Mouse (Mus musculus) left cerebral cortex, postnatal 10 days (tissue): Measurements from ENCODE around the gene 9130213A22Rik. TPM values are rescaled to one million over a fixed set of nuclear protein-coding genes. Genes with fewer than 3 reads are reported as not detected.
A peak's percentile ranks its signal among the peaks of the same experiment; 100 is the strongest.

ENCODE experiments used
- DNase-seq, 2 experiments: peaks; one replicate each; pipeline ENCODE4 v3.0.0; 2021 to 2022; ENCODE audit warnings: low spot score in 2 of 2, mixed read lengths in 1 of 2; ENCODE audit errors: extremely low spot score in 1 of 2
- intact Hi-C: fragments of 180-260 bp; cut with DNase I; formaldehyde crosslinking; loops from one replicate; pipeline ENCODE4 v1.15.1; 2025
- total RNA-seq, 2 experiments: library from RNA; stranded (reverse); gene quantifications; 2 replicates each; pipeline ENCODE4 v1.2.3; 2021

9130213A22Rik gene
- total RNA-seq, 2 experiments from 2014 or later: 0.51 to 0.64 TPM

DNA sequence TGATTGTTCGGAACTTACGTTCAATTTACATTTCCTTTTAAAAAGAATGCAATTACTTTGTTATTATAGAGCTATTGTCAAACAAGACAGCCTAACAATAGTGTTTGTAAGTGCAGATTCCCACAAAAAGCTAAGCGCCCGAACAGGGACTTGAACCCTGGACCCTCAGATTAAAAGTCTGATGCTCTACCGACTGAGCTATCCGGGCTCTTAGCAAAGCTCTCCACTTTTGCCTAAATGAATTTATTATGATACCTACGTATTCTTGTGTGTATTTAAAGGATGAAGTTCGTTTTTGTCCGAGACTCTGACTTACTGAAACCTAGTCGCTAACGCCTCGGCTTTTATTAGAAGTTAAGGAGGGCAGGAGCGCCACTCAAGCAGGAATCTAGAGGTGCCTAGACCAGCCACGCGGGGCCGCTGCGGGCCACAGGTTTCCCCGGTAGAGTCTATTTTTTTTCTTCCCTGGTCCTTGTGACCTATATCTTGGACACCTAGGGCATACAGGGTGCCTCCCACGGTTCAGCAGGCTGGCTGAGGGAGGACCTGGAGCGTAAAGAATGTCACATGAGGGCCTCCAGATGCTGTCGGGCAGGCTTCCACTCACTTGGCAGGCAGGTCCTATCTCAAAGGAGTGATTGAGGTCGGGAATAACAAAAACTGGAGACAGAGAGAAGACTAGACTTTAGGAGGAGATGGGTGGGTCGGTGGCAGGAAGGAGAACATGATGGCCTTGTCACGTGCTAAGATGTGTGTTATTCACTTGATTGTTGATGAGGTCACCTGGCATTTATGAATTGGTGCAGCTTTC is 2.9 kb upstream of the 9130213A22Rik start:
- intact Hi-C loops: no loop called here

DNA sequence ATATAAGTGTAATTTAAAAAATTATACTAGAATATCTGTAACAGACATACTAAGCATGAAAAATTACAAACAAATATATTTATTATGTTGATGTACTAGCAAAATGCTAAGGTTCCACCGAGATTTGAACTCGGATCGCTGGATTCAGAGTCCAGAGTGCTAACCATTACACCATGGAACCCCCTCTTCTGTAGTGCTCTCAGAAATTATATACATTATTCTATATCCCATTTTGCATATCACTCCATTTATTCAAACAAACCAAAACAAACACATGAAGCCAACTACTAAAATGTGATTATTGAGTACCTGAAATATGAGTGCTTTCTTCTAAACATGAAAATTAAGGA is 2.1 kb upstream of the 9130213A22Rik start:
- intact Hi-C loops: loop anchor here (1.0 kb wide), 1 partner anchor 61 kb away; no protein-coding TSS in a partner anchor
- DNase-seq: peak; percentile 64 to 80

More for the DNA sequence above, 2.9 kb upstream of the 9130213A22Rik start:
- DNase-seq: peak; percentile 79 to 82

DNA sequence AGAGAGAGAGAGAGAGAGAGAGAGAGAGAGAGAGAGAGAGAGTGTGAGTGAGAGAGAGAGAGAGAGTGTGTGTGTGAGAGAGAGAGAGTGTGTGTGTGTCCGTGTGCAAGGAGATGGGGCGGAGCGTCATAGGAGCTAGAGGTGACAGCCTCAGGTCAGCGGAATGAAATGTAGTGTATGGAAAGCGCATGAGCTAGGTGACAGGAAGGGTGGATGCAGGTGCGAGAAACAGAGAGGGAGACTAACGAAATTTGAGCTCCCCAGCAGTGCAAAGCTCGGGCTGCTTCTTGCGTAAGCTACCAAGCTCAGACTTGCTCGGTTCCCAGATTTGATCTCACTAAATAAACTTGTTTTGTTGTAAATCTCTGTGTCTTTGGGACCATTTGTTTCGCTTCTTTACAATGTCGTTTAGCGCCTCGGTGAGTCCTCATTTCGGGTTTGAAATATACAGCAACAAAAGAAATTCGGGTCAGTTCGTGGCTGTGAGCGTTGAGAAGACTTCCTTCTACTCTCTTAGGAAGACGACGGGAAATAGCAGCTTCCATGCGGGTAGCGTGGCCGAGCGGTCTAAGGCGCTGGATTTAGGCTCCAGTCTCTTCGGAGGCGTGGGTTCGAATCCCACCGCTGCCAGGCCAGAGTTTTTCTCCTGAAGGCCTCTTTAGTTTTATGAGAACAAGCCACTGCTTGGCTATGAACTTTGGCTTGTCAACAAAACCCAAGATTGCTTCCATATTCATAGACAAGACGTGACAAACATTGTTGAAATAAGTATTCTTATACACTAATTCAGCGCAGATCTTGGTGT is 1.5 kb upstream of the 9130213A22Rik start:
- intact Hi-C loops: loop anchor here (1.0 kb wide), 1 partner anchor 61 kb away; no protein-coding TSS in a partner anchor
- DNase-seq: peak; percentile 90 to 92

DNA sequence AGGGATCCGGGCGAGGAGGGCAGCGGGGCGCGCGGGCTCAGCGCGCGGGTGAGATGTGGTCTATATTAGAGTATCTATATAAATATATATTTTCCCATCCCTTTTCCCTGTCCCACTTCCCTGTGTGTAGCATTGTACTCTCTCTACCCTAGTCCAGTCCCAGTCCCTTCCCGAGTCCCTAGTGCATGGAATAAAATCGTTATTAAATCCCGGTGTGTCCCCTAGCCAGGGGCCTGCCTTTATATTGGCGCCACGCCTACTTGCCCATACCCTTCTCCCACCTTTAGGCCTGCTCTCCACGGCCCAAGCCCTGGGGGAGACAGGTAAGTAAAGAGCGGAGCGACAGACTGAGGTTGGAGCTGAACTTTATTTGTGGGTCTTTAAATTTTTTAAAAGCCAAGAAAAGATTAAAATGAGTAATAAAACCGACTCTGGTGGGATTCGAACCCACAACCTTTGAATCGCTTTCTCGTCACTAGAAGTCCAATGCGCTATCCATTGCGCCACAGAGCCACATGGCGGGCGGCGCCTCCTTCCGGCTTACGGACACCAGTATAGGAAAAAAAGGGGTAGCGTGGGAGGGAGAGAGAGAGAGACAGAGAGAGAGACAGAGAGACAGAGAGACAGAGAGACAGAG is 785 bp upstream of the 9130213A22Rik start:
- peak; percentile 91 to 94 for DNase-seq
- intact Hi-C loops: no loop called here

DNA sequence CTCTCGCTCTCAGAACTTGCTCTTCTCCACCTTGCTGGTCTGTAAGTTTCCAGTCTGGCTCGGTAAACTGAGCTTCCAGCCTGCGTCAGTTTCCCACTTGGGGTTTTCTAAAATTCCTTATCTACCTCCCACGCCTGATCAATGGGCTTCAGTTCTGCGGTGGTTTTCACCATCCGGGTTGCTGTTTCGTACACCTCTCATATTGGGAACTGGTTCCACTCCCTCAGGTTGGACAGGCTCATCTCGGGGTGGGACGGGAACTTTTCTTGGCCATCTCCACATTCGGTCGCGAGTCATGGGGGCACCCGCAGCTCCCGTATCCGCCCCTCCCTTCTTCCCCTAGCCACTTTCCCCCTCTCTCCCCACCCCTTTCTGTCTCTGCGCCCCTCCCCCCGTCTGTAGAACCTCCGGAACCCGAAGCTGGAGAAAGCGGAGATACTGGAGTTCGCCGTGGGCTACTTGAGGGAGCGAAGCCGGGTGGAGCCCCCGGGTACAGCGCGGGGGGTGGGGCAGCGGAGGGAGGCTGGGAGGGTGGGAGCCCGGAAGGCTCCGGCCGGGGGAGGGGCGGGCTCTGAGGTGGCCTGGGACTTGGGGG is 551 bp downstream of the 9130213A22Rik start:
- peak in 1 of 2 experiments; percentile 81 for DNase-seq
- intact Hi-C loops: no loop called here

DNA sequence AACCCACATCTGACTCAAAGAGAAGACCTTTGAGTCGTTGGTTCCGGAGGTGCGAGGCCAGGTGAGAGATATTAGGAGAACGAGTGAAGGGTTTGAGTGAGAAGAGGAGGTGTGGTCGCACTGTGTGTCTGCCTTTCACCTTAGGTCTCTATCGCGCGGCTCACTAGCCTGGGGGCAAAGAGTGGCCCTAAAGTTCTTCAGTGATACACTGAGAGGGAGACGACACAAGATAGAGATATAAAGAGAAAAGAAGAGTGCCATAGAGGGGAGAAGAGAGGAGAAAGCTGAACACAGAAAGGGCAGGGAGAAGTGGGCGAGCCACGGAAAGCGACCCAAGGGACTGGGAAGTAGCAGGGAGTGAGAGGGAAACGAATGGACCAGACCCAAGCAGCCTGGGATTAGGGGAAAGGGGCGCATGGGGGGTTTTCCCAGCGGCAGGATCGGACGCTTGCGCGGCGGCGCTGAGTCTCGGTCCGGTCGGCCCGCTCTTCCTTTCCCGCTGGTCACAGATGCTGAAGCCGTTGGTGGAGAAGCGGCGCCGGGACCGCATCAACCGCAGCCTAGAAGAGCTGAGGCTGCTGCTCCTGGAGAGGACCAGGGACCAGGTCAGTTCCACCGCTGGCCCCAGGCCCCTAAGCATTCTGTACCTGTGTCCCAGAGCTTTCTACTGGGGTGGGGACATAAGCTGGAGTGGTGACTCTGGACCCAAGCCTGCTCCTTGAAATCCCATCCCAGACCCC is 1.2 kb downstream of the 9130213A22Rik start:
- intact Hi-C loops: no loop called here
- DNase-seq: peak in 1 of 2 experiments; percentile 49

DNA sequence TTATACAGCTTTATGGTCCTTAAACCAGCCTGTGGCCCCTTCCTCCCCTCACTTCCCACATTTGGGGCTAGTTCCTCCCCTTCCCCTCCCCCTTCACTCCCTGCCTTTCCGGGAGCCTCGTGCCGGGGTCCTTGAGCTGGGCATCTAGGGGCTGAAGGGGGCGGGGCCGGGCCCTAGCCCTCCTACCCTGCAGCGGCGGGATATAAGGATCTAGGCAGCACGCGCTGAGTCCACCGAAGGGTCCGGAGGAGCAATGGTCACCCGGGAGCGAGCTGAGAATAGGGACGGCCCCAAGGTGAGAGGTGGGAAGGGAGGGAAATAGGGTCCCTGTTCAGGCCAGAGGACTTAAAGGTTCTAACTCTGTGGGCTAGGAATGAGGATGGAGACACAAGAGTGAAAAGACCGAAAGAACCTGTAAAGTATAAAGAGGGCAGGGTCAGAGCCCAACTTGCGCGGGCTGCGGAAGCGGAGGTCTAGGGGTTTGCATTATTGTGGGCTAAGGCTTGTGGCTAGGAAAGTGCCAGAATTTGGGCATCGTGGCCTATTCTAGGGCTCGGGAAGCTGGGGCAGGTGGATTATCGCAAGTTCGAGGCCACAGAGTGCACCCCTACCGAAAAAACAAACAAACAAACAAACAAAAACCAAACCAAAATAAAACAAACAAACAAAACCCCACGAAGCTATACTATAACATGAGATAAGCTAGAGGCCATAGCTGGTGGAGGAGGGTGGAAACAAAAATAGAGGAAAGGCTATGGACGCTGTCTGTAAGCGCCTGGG is 2.0 kb downstream of the 9130213A22Rik start, which contains the start of gene Hes7:
Gene Hes7 (plus strand): TSS at position 184 of the 780 bp plus-strand sequence.
- peak in 1 of 2 experiments; percentile 55 for DNase-seq
- intact Hi-C loops: no loop called here

DNA sequence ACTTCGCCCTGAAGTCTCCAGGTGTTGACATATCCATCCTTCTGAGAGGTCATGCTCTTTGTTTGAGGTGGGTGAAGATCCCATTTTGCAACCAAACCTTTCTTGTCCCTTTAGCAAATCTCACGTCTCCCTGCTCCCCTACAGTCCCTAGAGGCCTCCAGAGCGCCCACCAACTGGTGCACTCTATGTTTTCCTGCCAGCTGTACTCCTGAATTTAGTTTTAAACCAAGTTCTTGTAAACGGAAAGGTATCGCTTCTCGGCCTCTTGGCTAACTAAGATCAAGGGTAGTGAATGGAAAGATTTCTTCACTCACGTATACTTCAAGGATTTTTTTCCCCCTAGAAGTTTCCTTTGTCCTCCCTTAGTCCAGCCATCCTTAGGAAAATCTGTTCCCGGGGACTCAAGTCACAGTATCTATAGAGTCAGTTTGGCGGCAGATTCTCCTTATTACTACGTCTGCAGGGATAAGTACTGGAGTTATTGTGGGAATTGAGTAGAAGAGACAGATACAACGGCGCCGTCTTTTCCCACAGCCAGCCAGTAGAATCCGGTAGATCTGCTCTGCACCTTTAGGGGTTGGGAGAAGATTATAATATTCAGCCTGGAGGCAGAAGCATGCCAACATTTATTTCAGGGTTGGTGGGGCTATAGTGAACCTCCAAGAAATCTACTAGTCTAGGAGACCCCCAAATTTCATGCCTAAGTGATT is 2.8 kb downstream of the 9130213A22Rik start:
- no peak for DNase-seq
- intact Hi-C loops: no loop called here

DNA sequence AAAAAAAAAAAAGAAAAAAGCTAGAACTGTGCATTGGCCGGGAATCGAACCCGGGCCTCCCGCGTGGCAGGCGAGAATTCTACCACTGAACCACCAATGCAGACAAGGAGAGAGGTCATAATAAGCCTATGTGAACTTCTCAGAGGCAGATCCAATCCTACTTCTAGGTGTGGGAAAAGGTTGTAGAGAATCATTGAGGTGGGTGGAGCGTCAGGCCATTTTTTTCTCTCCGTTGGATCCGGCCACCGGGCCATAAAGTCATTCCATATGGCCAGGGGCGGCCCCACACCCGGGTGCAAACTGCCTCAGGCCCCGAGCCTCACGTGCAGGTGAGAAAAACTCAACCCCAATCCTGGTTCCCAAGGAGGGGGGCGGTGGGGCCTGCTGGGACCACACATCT is 3.6 kb downstream of the 9130213A22Rik start:
- peak; percentile 69 to 82 for DNase-seq
- intact Hi-C loops: no loop called here

DNA sequence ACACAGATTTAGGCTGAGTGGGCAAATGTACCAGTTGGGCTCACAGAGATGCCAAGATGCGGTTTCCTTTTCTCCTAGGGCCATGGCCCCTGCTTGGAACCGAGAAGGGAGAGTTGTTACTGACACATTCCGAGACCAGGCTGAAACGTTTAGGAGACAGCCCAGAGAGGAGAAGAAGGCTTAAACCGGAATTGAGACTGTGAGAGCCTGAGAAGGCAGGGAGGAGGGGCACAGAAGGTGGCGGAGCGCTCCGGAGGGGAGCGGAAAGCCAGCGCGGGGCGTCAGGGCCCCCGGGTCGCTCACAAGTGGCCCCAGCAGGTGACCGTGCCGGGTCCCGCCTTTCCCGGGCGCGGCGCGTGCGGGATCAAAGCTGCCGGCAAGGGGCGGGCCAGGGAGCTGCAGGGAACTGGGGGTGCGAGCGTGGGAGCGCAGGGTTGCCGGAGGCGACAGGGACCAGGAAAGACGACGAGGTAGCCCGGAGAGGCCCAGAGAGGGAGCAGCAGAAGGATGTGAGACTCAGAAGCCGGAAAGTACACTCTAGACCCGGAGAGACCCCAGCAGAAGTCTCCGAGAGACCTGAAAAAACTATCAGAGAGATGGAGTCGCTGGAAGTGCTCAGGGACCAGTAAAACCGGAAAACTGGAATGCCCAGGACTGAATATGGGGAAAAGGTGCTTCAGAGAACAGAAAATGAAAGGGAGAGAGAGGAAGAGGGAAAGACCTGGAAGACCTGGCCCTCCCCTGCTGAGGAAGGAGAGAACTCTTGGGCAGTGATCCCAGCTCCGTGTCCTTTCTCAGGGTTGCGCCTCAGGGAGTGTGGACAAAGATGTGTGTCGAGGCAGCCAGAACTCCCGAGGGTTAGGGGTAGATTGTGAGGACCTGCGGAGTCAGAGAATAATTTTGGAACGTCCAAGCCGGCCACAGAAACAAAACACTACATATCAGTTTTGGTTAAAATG is 4.4 kb downstream of the 9130213A22Rik start:
- intact Hi-C loops: no loop called here
- peak in 1 of 2 experiments; percentile 82 for DNase-seq

DNA sequence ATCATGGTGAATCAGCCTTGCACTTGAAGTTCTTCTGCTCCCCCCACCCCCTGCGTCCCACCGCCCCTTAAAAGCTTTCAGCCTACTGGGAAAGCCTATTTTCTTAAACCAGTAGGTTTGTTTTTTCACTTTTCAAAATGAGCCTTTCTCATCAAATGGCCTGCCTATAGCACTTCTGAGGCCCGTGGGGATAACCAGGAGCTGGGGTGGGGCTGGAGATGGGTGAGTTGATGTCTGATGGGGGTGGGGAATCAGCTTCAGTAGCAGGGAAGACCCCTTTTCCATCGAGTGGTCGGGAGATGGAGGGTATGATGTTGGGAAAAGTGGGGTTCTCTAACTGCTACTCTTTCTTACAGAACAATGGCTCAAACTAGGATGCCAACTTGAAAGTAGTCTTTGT is 5.5 kb downstream of the 9130213A22Rik start:
- intact Hi-C loops: no loop called here
- peak in 1 of 2 experiments; percentile 13 for DNase-seq

DNA sequence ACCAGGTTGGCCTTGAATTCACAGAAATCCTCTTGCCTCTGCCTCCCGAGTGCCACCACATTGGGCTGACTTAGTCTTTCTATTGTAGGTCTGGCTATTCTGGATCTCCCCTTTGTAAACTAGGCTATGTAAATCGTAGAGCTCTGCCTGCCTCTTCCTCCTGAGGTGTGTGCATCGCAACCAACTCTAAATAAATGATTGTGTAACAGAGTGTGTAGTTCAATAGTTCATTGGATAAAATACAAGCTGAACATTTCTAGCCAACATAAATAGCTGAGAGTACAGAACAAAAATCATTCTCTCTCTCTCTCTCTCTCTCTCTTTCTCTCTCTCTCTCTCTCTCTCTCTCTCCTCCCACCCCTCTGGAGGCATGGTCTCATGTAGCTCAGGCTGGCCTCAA is 7.8 kb downstream of the 9130213A22Rik start:
- DNase-seq: no peak
- intact Hi-C loops: no loop called here

DNA sequence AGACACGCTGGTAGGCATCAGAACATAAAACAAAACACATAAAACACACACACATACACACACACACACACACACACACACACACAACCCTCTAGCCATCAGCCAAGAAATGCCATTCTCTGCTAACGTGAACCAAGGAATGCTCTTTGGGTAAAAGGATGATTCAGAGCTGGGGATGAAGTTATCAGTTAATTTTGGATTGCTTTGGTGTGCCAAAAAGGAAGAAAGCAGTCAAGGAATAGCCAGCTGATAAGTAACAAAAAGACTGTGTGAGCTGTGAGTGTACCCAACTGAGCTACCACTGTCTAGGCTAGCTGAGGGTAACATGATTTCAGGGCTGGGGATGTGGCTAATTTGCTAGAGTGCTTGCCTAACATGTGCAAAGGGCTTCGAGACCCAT is 8.4 kb downstream of the 9130213A22Rik start:
- intact Hi-C loops: no loop called here
- DNase-seq: no peak

DNA sequence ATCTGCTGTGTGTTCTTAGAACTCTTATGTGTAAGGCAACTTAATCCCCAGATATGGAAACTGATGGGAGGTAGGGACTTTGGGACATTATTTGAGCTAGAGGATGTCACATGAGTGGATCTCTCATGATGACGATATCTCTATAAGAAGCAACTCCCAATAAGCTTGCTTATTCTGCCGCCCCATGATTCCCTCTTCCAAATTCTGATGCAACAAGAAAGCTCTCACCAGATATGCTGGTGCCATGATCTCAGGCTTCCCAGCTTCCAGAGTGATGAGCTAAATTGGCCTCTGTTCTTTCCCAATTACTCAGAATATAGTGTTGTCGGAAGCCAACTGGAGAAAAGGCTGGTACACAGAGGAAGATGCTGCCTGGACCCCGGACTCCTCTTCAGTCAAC is 10.5 kb downstream of the 9130213A22Rik start:
- DNase-seq: no peak
- intact Hi-C loops: no loop called here

DNA sequence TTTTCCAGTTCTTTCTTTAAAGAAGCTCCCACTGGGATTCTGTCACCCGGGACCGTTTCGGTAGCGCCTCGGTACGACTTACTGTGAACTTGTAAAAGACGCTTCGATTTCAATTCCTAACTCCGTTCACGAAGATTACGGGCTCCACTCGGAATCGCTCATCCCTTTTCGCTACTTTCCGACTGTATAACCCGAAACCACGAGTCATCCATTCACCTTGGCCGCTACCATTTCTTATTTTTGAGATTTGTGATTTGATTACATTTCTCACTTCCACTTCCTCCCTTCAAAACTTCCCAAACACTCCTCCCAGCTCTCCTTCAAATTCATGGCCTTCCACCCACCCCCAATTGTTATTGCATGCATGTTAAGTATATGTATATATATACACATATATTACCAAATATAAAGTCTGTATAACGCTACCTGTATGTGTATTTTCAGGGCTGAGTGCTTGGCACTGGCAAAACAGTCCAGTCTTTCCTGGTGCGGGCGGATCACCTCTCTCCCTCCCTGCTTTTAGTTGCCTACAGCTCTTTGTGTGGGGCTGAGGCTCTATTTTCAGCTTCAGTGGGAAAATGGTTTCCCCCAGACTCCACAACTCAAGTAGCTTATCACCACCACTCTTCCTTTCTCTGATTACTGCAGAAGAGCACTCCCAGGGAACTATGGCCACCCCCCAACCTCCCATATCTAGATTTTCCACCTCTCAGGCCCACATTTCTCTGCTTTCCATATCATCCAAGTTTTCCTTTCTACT is 11.2 kb downstream of the 9130213A22Rik start:
- DNase-seq: no peak
- intact Hi-C loops: no loop called here
